Mouse (Mus musculus) gastrocnemius, postnatal 25 days (tissue): ENCODE measurements around the gene Elmo1. TPM values are rescaled to one million over a fixed set of nuclear protein-coding genes. Genes with fewer than 3 reads are reported as not detected.

ENCODE experiments used
- DNase-seq: peaks from one replicate; pipeline ENCODE4 v3.0.0; 2022
- total RNA-seq, 2 experiments: library from RNA; stranded (reverse); gene quantifications; 1 replicate in 1 of 2; 2 replicates in 1 of 2; pipeline ENCODE4 v1.2.3; 2021

Elmo1 gene
- total RNA-seq, 2 experiments from 2014 or later: 4.8 to 6.0 TPM

- no peak for DNase-seq
Observed at GRCm38 (mm10) chr13:20537053-20537452, 446.7 kb downstream of the Elmo1 start.

- no peak for DNase-seq
Observed at GRCm38 (mm10) chr13:20537487-20537886, 447.1 kb downstream of the Elmo1 start.

GRCm38 (mm10) chr13:20538216-20539070 is 448.0 kb downstream of the Elmo1 start:
- no peak for DNase-seq

- DNase-seq: no peak
Observed at GRCm38 (mm10) chr13:20539631-20540030, 449.2 kb downstream of the Elmo1 start.

GRCm38 (mm10) chr13:20546568-20547204 is 456.3 kb downstream of the Elmo1 start:
- no peak for DNase-seq

GRCm38 (mm10) chr13:20549983-20550382 is 459.6 kb downstream of the Elmo1 start:
- no peak for DNase-seq

GRCm38 (mm10) chr13:20551559-20551958 is 461.2 kb downstream of the Elmo1 start:
- DNase-seq: no peak

- no peak for DNase-seq
Observed at GRCm38 (mm10) chr13:20555853-20556452, 465.6 kb downstream of the Elmo1 start.

GRCm38 (mm10) chr13:20556739-20557138 is 466.3 kb downstream of the Elmo1 start:
- DNase-seq: no peak

- no peak for DNase-seq
Observed at GRCm38 (mm10) chr13:20557156-20557555, 466.8 kb downstream of the Elmo1 start.

GRCm38 (mm10) chr13:20558376-20558775 is 468.0 kb downstream of the Elmo1 start:
- no peak for DNase-seq

- DNase-seq: no peak
Observed at GRCm38 (mm10) chr13:20564414-20564813, 474.0 kb downstream of the Elmo1 start.

GRCm38 (mm10) chr13:20575186-20575585 is 484.8 kb downstream of the Elmo1 start:
- DNase-seq: no peak

- DNase-seq: no peak
Observed at GRCm38 (mm10) chr13:20585868-20586267, 495.5 kb downstream of the Elmo1 start.

GRCm38 (mm10) chr13:20586462-20586861 is 496.1 kb downstream of the Elmo1 start:
- DNase-seq: no peak

GRCm38 (mm10) chr13:20590983-20591382 is 500.6 kb downstream of the Elmo1 start:
- no peak for DNase-seq

- DNase-seq: no peak
Observed at GRCm38 (mm10) chr13:20597307-20597706, 506.9 kb downstream of the Elmo1 start.

GRCm38 (mm10) chr13:20598618-20599017 is 508.2 kb downstream of the Elmo1 start:
- no peak for DNase-seq

GRCm38 (mm10) chr13:20600246-20600645 is 509.9 kb downstream of the Elmo1 start:
- no peak for DNase-seq

- DNase-seq: no peak
Observed at GRCm38 (mm10) chr13:20601421-20601820, 511.0 kb downstream of the Elmo1 start.

GRCm38 (mm10) chr13:20606891-20607290 is 516.5 kb downstream of the Elmo1 start:
- no peak for DNase-seq

GRCm38 (mm10) chr13:20609003-20609688 is 518.8 kb downstream of the Elmo1 start:
- DNase-seq: no peak
